Mouse (Mus musculus) MEL (cell line): Measurements from ENCODE around the gene Sgms1. TPM values are rescaled to one million over a fixed set of nuclear protein-coding genes. Genes with fewer than 3 reads are reported as not detected.
A peak's percentile ranks its signal among the peaks of the same experiment; 100 is the strongest.

Experiments used
- DNase-seq: peaks from one replicate; pipeline ENCODE4 v3.0.0; 2011; ENCODE audit warnings: low read depth, low spot score
- H3K27ac ChIP-seq: 2 replicates; pipeline ENCODE4 v1.5.1; 2012; ENCODE audit warnings: low read depth, mild to moderate bottlenecking, control low read depth, low read length, moderate library complexity; ENCODE audit not compliant: control insufficient read depth
- H3K27me3 ChIP-seq, 2 experiments: fragments of 150-350 bp in 1 of 2; sonication (generic) in 1 of 2; 2 replicates each; pipeline ENCODE4 v1.6.1; 2012; ENCODE audit warnings: low read length in 2 of 2, mild to moderate bottlenecking in 2 of 2, improper control_type of control experiment in 1 of 2, moderate library complexity in 1 of 2; ENCODE audit not compliant: insufficient read depth in 2 of 2, control insufficient read depth in 1 of 2
- H3K36me3 ChIP-seq, 2 experiments: 2 replicates each; pipeline ENCODE4 v1.6.1; 2012 to 2014; ENCODE audit warnings: low read length in 2 of 2, improper control_type of control experiment in 1 of 2, inconsistent platforms in 1 of 2, mild to moderate bottlenecking in 1 of 2; ENCODE audit not compliant: insufficient read depth in 2 of 2, control insufficient read depth in 1 of 2
- H3K4me1 ChIP-seq, 2 experiments: fragments of 150-350 bp in 1 of 2; sonication (generic) in 1 of 2; 2 replicates each; pipeline ENCODE4 v1.6.1; 2012; ENCODE audit warnings: low read length in 2 of 2, improper control_type of control experiment in 1 of 2, mild to moderate bottlenecking in 1 of 2; ENCODE audit not compliant: insufficient read depth in 2 of 2, control insufficient read depth in 1 of 2
- H3K4me3 ChIP-seq, 2 experiments: fragments of 150-350 bp in 1 of 2; sonication (generic) in 1 of 2; 2 replicates each; pipeline ENCODE4 v1.5.1; 2012; ENCODE audit warnings: low read depth in 2 of 2, low read length in 2 of 2, mild to moderate bottlenecking in 2 of 2, moderate library complexity in 2 of 2, control low read depth in 1 of 2, improper control_type of control experiment in 1 of 2; ENCODE audit not compliant: control insufficient read depth in 1 of 2, insufficient read depth in 1 of 2
- H3K79me2 ChIP-seq: 2 replicates; pipeline ENCODE4 v1.6.1; 2012; ENCODE audit warnings: mild to moderate bottlenecking, low read length, moderate library complexity; ENCODE audit not compliant: control insufficient read depth, poor library complexity, insufficient read depth
- H3K9ac ChIP-seq: 2 replicates; pipeline ENCODE4 v1.6.1; 2012; ENCODE audit warnings: low read depth, mild to moderate bottlenecking, control low read depth, low read length, moderate library complexity; ENCODE audit not compliant: control insufficient read depth, poor library complexity, severe bottlenecking
- H3K9me3 ChIP-seq: fragments of 150-350 bp; sonication (generic); replicated peaks from 2 replicates; pipeline ENCODE4 v1.6.1; 2012; ENCODE audit warnings: mild to moderate bottlenecking, low read length, improper control_type of control experiment, moderate library complexity; ENCODE audit not compliant: insufficient read depth
- BHLHE40 ChIP-seq: IDR thresholded peaks from 2 replicates; pipeline ENCODE4 v1.6.1; 2012; ENCODE audit warnings: low read depth, mild to moderate bottlenecking, inconsistent platforms, low read length, improper control_type of control experiment, borderline replicate concordance
- CHD1 ChIP-seq: IDR thresholded peaks from 2 replicates; pipeline ENCODE4 v1.6.1; 2012; ENCODE audit warnings: low read depth, mild to moderate bottlenecking, inconsistent platforms, low read length, improper control_type of control experiment
- ELF1 ChIP-seq: IDR thresholded peaks from 2 replicates; pipeline ENCODE4 v1.6.1; 2014; ENCODE audit warnings: low read depth, mild to moderate bottlenecking, inconsistent platforms, low read length, improper control_type of control experiment, moderate library complexity
- EP300 ChIP-seq, 2 experiments: IDR thresholded peaks; 2 replicates each; pipeline ENCODE4 v1.6.1; 2011; ENCODE audit warnings: improper control_type of control experiment in 2 of 2, low read length in 2 of 2, low read depth in 1 of 2, mild to moderate bottlenecking in 1 of 2
- ETS1 ChIP-seq: IDR thresholded peaks from 2 replicates; pipeline ENCODE4 v1.6.1; 2012; ENCODE audit warnings: low read depth, mild to moderate bottlenecking, inconsistent platforms, low read length, improper control_type of control experiment, moderate library complexity
- GATA1 ChIP-seq: IDR thresholded peaks from 2 replicates; pipeline ENCODE4 v1.6.1; 2011; ENCODE audit warnings: low read depth, low read length, improper control_type of control experiment
- JUND ChIP-seq: IDR thresholded peaks from 2 replicates; pipeline ENCODE4 v1.6.1; 2011; ENCODE audit warnings: low read depth, mild to moderate bottlenecking, improper control_type of control experiment, low read length
- MAX ChIP-seq: IDR thresholded peaks from 2 replicates; pipeline ENCODE4 v1.6.1; 2011; ENCODE audit warnings: low read length, improper control_type of control experiment
- MEF2A ChIP-seq: IDR thresholded peaks from 2 replicates; pipeline ENCODE4 v1.6.1; 2014; ENCODE audit warnings: low read depth, mild to moderate bottlenecking, inconsistent platforms, low read length, improper control_type of control experiment; ENCODE audit not compliant: poor library complexity, insufficient replicate concordance, severe bottlenecking; ENCODE audit errors: extremely low read depth
- MXI1 ChIP-seq: IDR thresholded peaks from 2 replicates; pipeline ENCODE4 v1.6.1; 2011; ENCODE audit warnings: mild to moderate bottlenecking, low read depth, low read length, improper control_type of control experiment
- MYC ChIP-seq: IDR thresholded peaks from 2 replicates; pipeline ENCODE4 v1.6.1; 2011; ENCODE audit warnings: low read depth, mild to moderate bottlenecking, low read length, improper control_type of control experiment, moderate library complexity
- NRF1 ChIP-seq: IDR thresholded peaks from 2 replicates; pipeline ENCODE4 v1.6.1; 2014; ENCODE audit warnings: low read depth, mild to moderate bottlenecking, inconsistent platforms, low read length, improper control_type of control experiment, moderate library complexity; ENCODE audit not compliant: poor library complexity, insufficient read depth, severe bottlenecking
- POLR2A ChIP-seq, 2 experiments: IDR thresholded peaks; 2 replicates each; pipeline ENCODE4 v1.6.1; 2011 to 2012; ENCODE audit warnings: low read length in 2 of 2, mild to moderate bottlenecking in 2 of 2, control low read depth in 1 of 2, improper control_type of control experiment in 1 of 2, low read depth in 1 of 2, moderate library complexity in 1 of 2; ENCODE audit not compliant: control insufficient read depth in 1 of 2, insufficient read depth in 1 of 2, poor library complexity in 1 of 2
- POLR2AphosphoS5 ChIP-seq: IDR thresholded peaks from 2 replicates; pipeline ENCODE4 v1.6.1; 2012; ENCODE audit warnings: low read depth, borderline replicate concordance, mild to moderate bottlenecking, inconsistent platforms, low read length, moderate library complexity, mixed read lengths
- RCOR1 ChIP-seq: IDR thresholded peaks from 2 replicates; pipeline ENCODE4 v1.6.1; 2012; ENCODE audit warnings: low read depth, mild to moderate bottlenecking, inconsistent platforms, low read length, improper control_type of control experiment
- SIN3A ChIP-seq: IDR thresholded peaks from 2 replicates; pipeline ENCODE4 v1.6.1; 2012; ENCODE audit warnings: low read length, improper control_type of control experiment, inconsistent platforms
- TAL1 ChIP-seq: IDR thresholded peaks from 2 replicates; pipeline ENCODE4 v1.6.1; 2012; ENCODE audit warnings: mild to moderate bottlenecking, inconsistent platforms, low read length, moderate library complexity, mixed read lengths
- TBP ChIP-seq: IDR thresholded peaks from 2 replicates; pipeline ENCODE4 v1.8.0; 2011; ENCODE audit warnings: low read depth, low read length, improper control_type of control experiment
- TCF12 ChIP-seq: IDR thresholded peaks from 2 replicates; pipeline ENCODE4 v1.6.1; 2014; ENCODE audit warnings: low read depth, mild to moderate bottlenecking, inconsistent platforms, low read length, improper control_type of control experiment, moderate library complexity
- USF1 ChIP-seq: IDR thresholded peaks from 2 replicates; pipeline ENCODE4 v1.6.1; 2014; ENCODE audit warnings: low read depth, mild to moderate bottlenecking, inconsistent platforms, low read length, improper control_type of control experiment, moderate library complexity
- ZNF384 ChIP-seq: IDR thresholded peaks from 2 replicates; pipeline ENCODE4 v1.6.1; 2012; ENCODE audit warnings: low read depth, mild to moderate bottlenecking, inconsistent platforms, low read length, improper control_type of control experiment
- polyA plus RNA-seq, 2 experiments: library from polyadenylated mRNA; stranded (reverse) in 1 of 2; unstranded in 1 of 2; fragments of >175 nt in 1 of 2; fragments of >200 nt in 1 of 2; gene quantifications; 2 replicates each; pipeline versions ENCODE4 v1.2.1 to v1.2.4; 2012; ENCODE audit warnings: low replicate concordance in 2 of 2, low read depth in 1 of 2; ENCODE audit not compliant: insufficient read length in 2 of 2, insufficient read depth in 1 of 2, missing spikeins in 1 of 2
- total RNA-seq: library from RNA; depleted of rRNA; stranded (reverse); fragments of 300-350 nt; gene quantifications from 2 replicates; pipeline ENCODE4 v1.2.3, GENCODE M21; 2012

The Sgms1 gene
- total and polyA plus RNA-seq, 3 experiments = 16.3 to 18.5 TPM; not detected in 1

- H3K4me1 ChIP-seq = peaks cover 11 to 30% of the 10 kb centered on the region in 2 experiments
- H3K79me2 ChIP-seq = no peaks in the 10 kb centered on the region; the same call in 1 of the 2 replicates
- no peaks in the 10 kb centered on the region for H3K27me3 ChIP-seq
- peaks cover 0 to 23% of the 10 kb centered on the region in 2 experiments; a peak in 2 of 4 replicates for H3K36me3 ChIP-seq
- peak overlapping the region; percentile 60 for H3K9ac ChIP-seq
- peak overlapping the region; percentile 89 for H3K27ac ChIP-seq
- peak overlapping the region; percentile 55 to 72; a peak in 3 of 4 replicates for H3K4me3 ChIP-seq
- peak; percentile 96 for DNase-seq
- H3K9me3 ChIP-seq = no peaks in the 10 kb centered on the region
- TF ChIP-seq CHD1 = no peak
- peak; percentile 74 for TF ChIP-seq MXI1
- peak; percentile 97 for TF ChIP-seq RCOR1
- peak; percentile 89 for TF ChIP-seq ZNF384
- TF ChIP-seq MYC = peak; percentile 93
- peak in 1 of 2 experiments; percentile 36; a peak in 1 of 4 replicates for TF ChIP-seq POLR2A (IDR thresholded peaks at IDR 0.05; ENCODE audit: control insufficient read depth in 1 of 2, insufficient read depth in 1 of 2, low read depth in 1 of 2, low read length in 2 of 2, poor library complexity in 1 of 2)
- TF ChIP-seq ETS1 = peak; percentile 97
- no peak for TF ChIP-seq NRF1
- TF ChIP-seq TAL1 = peak; percentile 100
- TF ChIP-seq POLR2AphosphoS5 = no peak
- TF ChIP-seq TCF12 = peak; percentile 99
- TF ChIP-seq USF1 = no peak
- no peak for TF ChIP-seq JUND
- TF ChIP-seq ELF1 = peak; percentile 73
- TF ChIP-seq MEF2A = no peak
- TF ChIP-seq SIN3A = peak; percentile 88
- TF ChIP-seq EP300 (IDR thresholded peaks at IDR 0.05; ENCODE audit: low read depth in 1 of 2, low read length in 2 of 2) = peak; percentile 98
- TF ChIP-seq GATA1 = peak; percentile 98
- peak; percentile 75 for TF ChIP-seq MAX
- peak; percentile 89 for TF ChIP-seq BHLHE40
- TF ChIP-seq TBP = peak; percentile 44; the same call in 1 of the 2 replicates
Observed at GRCm38 (mm10) chr19:32272475-32273260, 116.8 kb downstream of the Sgms1 start.
